8 mouse cellular contexts compared by ENCODE assay signal in the genomic region with DNA sequence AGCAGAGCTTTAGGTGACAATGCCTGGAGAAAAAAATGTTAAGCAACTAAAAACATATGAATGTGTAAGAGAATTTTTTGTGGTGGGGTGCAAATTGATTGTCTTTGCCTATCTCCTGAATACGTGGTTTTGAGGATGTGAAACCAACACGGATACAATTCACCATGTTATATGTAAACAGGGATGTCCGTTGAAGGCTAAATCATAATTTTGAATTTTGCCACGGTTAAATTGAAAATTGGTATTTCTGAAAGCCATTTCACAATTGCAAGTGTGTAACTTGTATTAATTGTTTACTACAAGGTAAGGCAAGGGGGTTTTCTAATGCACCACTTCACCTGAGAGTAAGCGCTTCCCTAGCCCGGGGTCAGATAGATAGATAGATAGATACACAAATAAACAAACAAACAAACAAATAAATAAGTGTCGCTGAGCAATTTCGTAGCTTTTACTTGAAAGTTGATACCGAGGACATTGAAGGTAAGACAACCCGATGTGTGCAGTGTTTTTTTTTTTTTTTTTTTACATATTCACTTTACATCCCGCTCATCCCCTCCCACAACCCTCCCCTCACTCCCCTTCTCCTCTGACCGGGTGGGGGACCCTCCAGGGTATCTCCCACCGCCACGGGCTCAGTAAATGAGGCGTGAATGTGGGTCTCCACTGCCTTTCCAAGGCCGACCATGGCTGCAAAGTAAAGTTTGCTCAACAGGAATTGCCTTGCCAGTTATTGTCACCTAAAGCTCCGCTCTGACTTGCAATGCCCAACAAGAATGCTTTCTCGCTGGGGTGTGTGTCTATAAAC. TPM values are rescaled to one million over a fixed set of nuclear protein-coding genes. Genes with fewer than 3 reads are reported as not detected.
DNase-seq lines count a peak whose midpoint lies in the region; ATAC-seq and TF ChIP-seq lines count a peak whose summit lies in the region.

No protein-coding gene starts in this region.

- H3K4me2 ChIP-seq in liver, embryonic 13.5 days = peak overlapping the region; percentile 84

- no peak for TF ChIP-seq CTCF in cerebellum, adult 2 months (IDR thresholded peaks at IDR 0.05; ENCODE audit: borderline replicate concordance, insufficient read depth, low read depth, low read length)
- no peak for TF ChIP-seq CTCF in thymus, adult 2 months (IDR thresholded peaks at IDR 0.05; ENCODE audit: borderline replicate concordance, control insufficient read depth, extremely low read depth, insufficient read depth, low read length, poor library complexity)

- peak overlapping the region; percentile 78 for H3K4me3 ChIP-seq in cerebellum, adult 2 months (replicated peaks; ENCODE audit: insufficient read depth, low read depth, low read length)
- H3K4me3 ChIP-seq in thymus, adult 2 months (ENCODE audit: control insufficient read depth, insufficient read depth, low read length) = peak overlapping the region; percentile 56
- H3K4me3 ChIP-seq in liver, embryonic 13.5 days (replicated peaks) = peak overlapping the region; percentile 80

- no peaks in the 10 kb centered on the region for H3K27me3 ChIP-seq in cerebellum, adult 2 months (ENCODE audit: control insufficient read depth, insufficient read depth, low read length)
- H3K27me3 ChIP-seq in thymus, adult 2 months (ENCODE audit: control insufficient read depth, insufficient read depth, low read length) = no peaks in the 10 kb centered on the region
- H3K27me3 ChIP-seq in liver, embryonic 13.5 days = no peaks in the 10 kb centered on the region

- H3K27ac ChIP-seq in cerebellum, adult 2 months (ENCODE audit: insufficient read depth, low read length) = no peak overlapping the region
- no peak overlapping the region for H3K27ac ChIP-seq in thymus, adult 2 months (ENCODE audit: control insufficient read depth, insufficient read depth, low read length)
- H3K27ac ChIP-seq in liver, embryonic 13.5 days = peak overlapping the region; percentile 13

- no peaks in the 10 kb centered on the region for H3K4me1 ChIP-seq in cerebellum, adult 2 months (ENCODE audit: control insufficient read depth, insufficient read depth, low read length)
- H3K4me1 ChIP-seq in thymus, adult 2 months (replicated peaks; ENCODE audit: control insufficient read depth, insufficient read depth, low read length) = peaks cover 5% of the 10 kb centered on the region; the same call in 1 of the 2 replicates
- H3K4me1 ChIP-seq in liver, embryonic 13.5 days (replicated peaks) = peaks cover 48% of the 10 kb centered on the region

- 7% methylated on average over 18 of the region's 18 CpGs for WGBS in cerebellum, adult 2 months
- 12% methylated on average over 18 of the region's 18 CpGs for WGBS in thymus, adult 2 months
- 8% methylated on average over 18 of the region's 18 CpGs for WGBS in liver, embryonic 13.5 days (ENCODE audit: insufficient replicate concordance)

- peak; percentile 15 for ATAC-seq in liver, embryonic 13.5 days (ENCODE audit: low read depth)

- peak overlapping the region; percentile 81 for H3K9ac ChIP-seq in liver, embryonic 13.5 days

- intact Hi-C loops in left cerebral cortex, postnatal 14 days (cut with DNase I) = no loop called here

- DNase-seq in cerebellum, adult 2 months = no peak
- DNase-seq in cerebellum, adult 11-12 months = no peak
- no peak for DNase-seq in thymus, adult 2 months
- DNase-seq in thymus, postnatal 0 days (ENCODE audit: low spot score) = no peak
- DNase-seq in liver, embryonic 13.5 days = no peak
- no peak for DNase-seq in adrenal gland, postnatal 4 days (ENCODE audit: low spot score in 2 of 2)
- DNase-seq in right cerebral cortex, adult 18-20 months = no peak
- no peak for DNase-seq in left cerebral cortex, postnatal 14 days (ENCODE audit: low spot score in 2 of 2)

- H3K9me3 ChIP-seq in liver, embryonic 13.5 days (replicated peaks) = no peaks in the 10 kb centered on the region

- TF ChIP-seq POLR2A in cerebellum, adult 2 months (IDR thresholded peaks at IDR 0.05; ENCODE audit: borderline replicate concordance, insufficient read depth, low read length) = 0 out of 2 replicates have a peak, but pooled peaks have one; percentile 18
- no peak for TF ChIP-seq POLR2A in thymus, adult 2 months (IDR thresholded peaks at IDR 0.05; ENCODE audit: control insufficient read depth, extremely low read depth, insufficient read depth, low read length, poor library complexity)

- no peaks in the 10 kb centered on the region for H3K36me3 ChIP-seq in thymus, adult 2 months (ENCODE audit: control insufficient read depth, insufficient read depth, low read length)
- H3K36me3 ChIP-seq in liver, embryonic 13.5 days = peaks cover 10% of the 10 kb centered on the region

RNA-seq across cellular contexts. Expression of a gene that starts 0.8 kb away (rescaled TPM):
- 0.15 TPM in 1 of 2 replicates, not detected in the other for polyA plus RNA-seq in cerebellum, adult 2 months (2012; rRNA removed)
- 6.5 and 11.1 TPM in 2 replicates for polyA plus RNA-seq in thymus, adult 2 months (2012; rRNA removed)
- 27.4 and 30.1 TPM in 2 replicates for polyA plus RNA-seq in thymus, postnatal 0 days (2015; fragmentation: Nextera tagmentation; extraction: Ambion mirVana)
- polyA plus RNA-seq in liver, embryonic 13.5 days (2015; fragmentation: Nextera tagmentation; extraction: Ambion mirVana) = 24.6 and 28.9 TPM in 2 replicates
- 1 to 10 TPM; 2.7 to 5.4 TPM for total RNA-seq in adrenal gland, postnatal 4 days (2021)
- total RNA-seq in left cerebral cortex, postnatal 14 days (2021) = under 1 TPM in 1 of 2 experiments, not detected in 1; 0.44 TPM

RNA-seq across cellular contexts. Expression of a gene that starts 8.9 kb away (rescaled TPM):
- 1,000 and 1,063 TPM in 2 replicates for polyA plus RNA-seq in cerebellum, adult 2 months (2012; rRNA removed)
- 1,765 and 2,152 TPM in 2 replicates for polyA plus RNA-seq in thymus, adult 2 months (2012; rRNA removed)
- 3,209 and 3,306 TPM in 2 replicates for polyA plus RNA-seq in thymus, postnatal 0 days (2015; fragmentation: Nextera tagmentation; extraction: Ambion mirVana)
- 1,343 and 1,574 TPM in 2 replicates for polyA plus RNA-seq in liver, embryonic 13.5 days (2015; fragmentation: Nextera tagmentation; extraction: Ambion mirVana)
- 1,000 to 10,000 TPM; 1,787 to 1,858 TPM for total RNA-seq in adrenal gland, postnatal 4 days (2021)
- 1,000 to 10,000 TPM in 1 of 2 experiments, 100 to 1,000 TPM in 1; 970 to 1,045 TPM for total RNA-seq in left cerebral cortex, postnatal 14 days (2021)

RNA-seq across cellular contexts. Expression of a gene that starts 16.0 kb away (rescaled TPM):
- 321 and 360 TPM in 2 replicates for polyA plus RNA-seq in cerebellum, adult 2 months (2012; rRNA removed)
- polyA plus RNA-seq in thymus, adult 2 months (2012; rRNA removed) = 153 and 166 TPM in 2 replicates
- 931 and 1,018 TPM in 2 replicates for polyA plus RNA-seq in thymus, postnatal 0 days (2015; fragmentation: Nextera tagmentation; extraction: Ambion mirVana)
- 736 and 806 TPM in 2 replicates for polyA plus RNA-seq in liver, embryonic 13.5 days (2015; fragmentation: Nextera tagmentation; extraction: Ambion mirVana)
- total RNA-seq in adrenal gland, postnatal 4 days (2021) = 100 to 1,000 TPM; 523 to 531 TPM
- 100 to 1,000 TPM; 172 to 191 TPM for total RNA-seq in left cerebral cortex, postnatal 14 days (2021)

RNA-seq across cellular contexts. Expression of a gene that starts 16.1 kb away (rescaled TPM):
- polyA plus RNA-seq in cerebellum, adult 2 months (2012; rRNA removed) = 15.9 and 16.4 TPM in 2 replicates
- 21.5 and 21.8 TPM in 2 replicates for polyA plus RNA-seq in thymus, adult 2 months (2012; rRNA removed)
- polyA plus RNA-seq in thymus, postnatal 0 days (2015; fragmentation: Nextera tagmentation; extraction: Ambion mirVana) = 54.3 and 63.3 TPM in 2 replicates
- 27.9 and 32.2 TPM in 2 replicates for polyA plus RNA-seq in liver, embryonic 13.5 days (2015; fragmentation: Nextera tagmentation; extraction: Ambion mirVana)
- total RNA-seq in adrenal gland, postnatal 4 days (2021) = 10 to 100 TPM; 51.4 to 53.9 TPM
- 10 to 100 TPM; 30.7 to 34.9 TPM for total RNA-seq in left cerebral cortex, postnatal 14 days (2021)

RNA-seq across cellular contexts. Expression of a gene that starts 29.0 kb away (rescaled TPM):
- polyA plus RNA-seq in cerebellum, adult 2 months (2012; rRNA removed) = 2.0 and 3.2 TPM in 2 replicates
- 5.5 and 9.5 TPM in 2 replicates for polyA plus RNA-seq in thymus, adult 2 months (2012; rRNA removed)
- polyA plus RNA-seq in thymus, postnatal 0 days (2015; fragmentation: Nextera tagmentation; extraction: Ambion mirVana) = 35.7 and 37.1 TPM in 2 replicates
- polyA plus RNA-seq in liver, embryonic 13.5 days (2015; fragmentation: Nextera tagmentation; extraction: Ambion mirVana) = 28.8 and 32.0 TPM in 2 replicates
- 1 to 10 TPM; 7.2 to 9.2 TPM for total RNA-seq in adrenal gland, postnatal 4 days (2021)
- total RNA-seq in left cerebral cortex, postnatal 14 days (2021) = 1 to 10 TPM; 4.9 to 5.6 TPM
